Mouse (Mus musculus) midbrain, embryonic 16.5 days (tissue): ENCODE measurements at regions not wholly inside any gene's neighbourhood (a gene's known extent, or its start where the extent isn't known, plus 50 kb on each side); places are given as distances from the start of the nearest gene placed in this dataset.

Experiments
- ATAC-seq: fragments of 200-750 bp; cut with Nextera tagmentation; 2 replicates; pipeline ENCODE4 v1.8.0; 2017; ENCODE audit warnings: moderate TSS enrichment
- H3K27ac ChIP-seq: fragments of 300-500 bp; sonication (generic); 2 replicates; pipeline ENCODE4 v1.5.1; 2014; ENCODE audit warnings: mild to moderate bottlenecking, low read length, mixed read lengths
- H3K27me3 ChIP-seq: fragments of 300-500 bp; sonication (generic); 2 replicates; pipeline ENCODE4 v1.6.1; 2014; ENCODE audit warnings: low read depth, low read length, mixed read lengths; ENCODE audit not compliant: control insufficient read depth, insufficient read depth
- H3K36me3 ChIP-seq: fragments of 300-500 bp; sonication (generic); 2 replicates; pipeline ENCODE4 v1.6.1; 2014; ENCODE audit warnings: mild to moderate bottlenecking, low read length, moderate library complexity, mixed read lengths; ENCODE audit not compliant: control insufficient read depth, insufficient read depth
- H3K4me1 ChIP-seq: fragments of 300-500 bp; sonication (generic); 2 replicates; pipeline ENCODE4 v1.6.1; 2014; ENCODE audit warnings: mild to moderate bottlenecking, low read length, mixed read lengths; ENCODE audit not compliant: control insufficient read depth, insufficient read depth
- H3K4me2 ChIP-seq: fragments of 300-500 bp; sonication (generic); 2 replicates; pipeline ENCODE4 v1.6.1; 2014; ENCODE audit warnings: mild to moderate bottlenecking, low read length, mixed read lengths
- H3K4me3 ChIP-seq: fragments of 300-500 bp; sonication (generic); 2 replicates; pipeline ENCODE4 v1.5.1; 2014; ENCODE audit warnings: low read depth, mild to moderate bottlenecking, low read length, moderate library complexity, mixed read lengths
- H3K9ac ChIP-seq: fragments of 300-500 bp; sonication (generic); 2 replicates; pipeline ENCODE4 v1.6.1; 2014; ENCODE audit warnings: low read depth, low read length, mixed read lengths
- H3K9me3 ChIP-seq: fragments of 300-500 bp; sonication (generic); replicated peaks from 2 replicates; pipeline ENCODE4 v1.6.1; 2014; ENCODE audit warnings: mild to moderate bottlenecking, low read length, mixed read lengths; ENCODE audit not compliant: control insufficient read depth, poor library complexity, severe bottlenecking
- WGBS: fragments of 180-500 bp; shearing (Covaris S2); extraction: QIAGEN DNeasy Blood & Tissue Kit; methylation state at CpG from one replicate; pipeline ENCODE4 v1.1.7; 2014; 5-methylcytosine and 5-hydroxymethylcytosine counted together

- no peak for ATAC-seq
- no peak overlapping the region for H3K4me3 ChIP-seq
- H3K27me3 ChIP-seq: no peaks in the 10 kb centered on the region
- no peaks in the 10 kb centered on the region for H3K36me3 ChIP-seq
- 56% methylated on average over 4 of the region's 4 CpGs for WGBS
- H3K27ac ChIP-seq: no peak overlapping the region
- H3K9ac ChIP-seq: no peak overlapping the region
- no peak overlapping the region for H3K4me2 ChIP-seq
- peaks cover 3% of the 10 kb centered on the region; the same call in 1 of the 2 replicates for H3K4me1 ChIP-seq
- no peaks in the 10 kb centered on the region for H3K9me3 ChIP-seq
Measured at GRCm38 (mm10) chr3:135971611-135972010, 146.5 kb downstream of the Slc39a8 start.

GRCm38 (mm10) chr3:135972413-135972812 is 147.3 kb downstream of the Slc39a8 start:
- 84% methylated on average over 4 of the region's 4 CpGs for WGBS
- no peak overlapping the region for H3K27ac ChIP-seq
- no peak for ATAC-seq
- peaks cover 3% of the 10 kb centered on the region; the same call in 1 of the 2 replicates for H3K4me1 ChIP-seq
- no peaks in the 10 kb centered on the region for H3K9me3 ChIP-seq
- no peak overlapping the region for H3K9ac ChIP-seq
- H3K4me3 ChIP-seq: no peak overlapping the region
- no peaks in the 10 kb centered on the region for H3K36me3 ChIP-seq
- H3K4me2 ChIP-seq: no peak overlapping the region
- H3K27me3 ChIP-seq: no peaks in the 10 kb centered on the region

GRCm38 (mm10) chr3:135973243-135973642 is 148.2 kb downstream of the Slc39a8 start:
- Histone ChIP-seq H3K9ac (no peak overlapping the region), H3K9me3 (no peaks in the 10 kb centered on the region), H3K4me1 (peaks cover 3% of the 10 kb centered on the region; the same call in 1 of the 2 replicates), H3K27me3 (no peaks in the 10 kb centered on the region), H3K4me2 (no peak overlapping the region), H3K36me3 (no peaks in the 10 kb centered on the region), H3K4me3 (no peak overlapping the region), H3K27ac (no peak overlapping the region)
- ATAC-seq: no peak
- 83% methylated on average over 2 of the region's 2 CpGs for WGBS

DNA sequence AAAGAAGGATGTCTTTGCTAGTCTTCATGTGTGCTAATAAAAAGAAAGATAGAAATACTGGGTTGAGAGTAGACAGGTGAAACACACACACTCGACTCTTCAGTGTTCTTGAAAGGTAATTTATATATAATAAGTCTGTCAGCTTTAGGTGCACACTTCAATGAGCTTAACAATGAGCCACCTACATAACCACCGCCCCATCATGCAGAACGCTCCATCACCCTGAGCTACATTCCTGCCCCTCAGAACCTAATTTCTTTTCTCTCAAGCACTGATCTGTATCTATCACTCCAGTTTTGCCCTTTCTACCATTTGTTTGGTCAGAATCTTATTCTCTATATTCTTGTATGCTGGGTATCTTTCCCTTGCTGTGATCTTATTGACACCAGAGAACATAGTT is 148.8 kb downstream of the Slc39a8 start:
- H3K9me3 ChIP-seq: no peaks in the 10 kb centered on the region
- no peak for ATAC-seq
- H3K27ac ChIP-seq: no peak overlapping the region
- 76% methylated on average over 3 of the region's 3 CpGs for WGBS
- H3K4me2 ChIP-seq: no peak overlapping the region
- H3K4me3 ChIP-seq: no peak overlapping the region
- H3K4me1 ChIP-seq: peaks cover 3% of the 10 kb centered on the region; the same call in 1 of the 2 replicates
- H3K9ac ChIP-seq: no peak overlapping the region
- no peaks in the 10 kb centered on the region for H3K36me3 ChIP-seq
- no peaks in the 10 kb centered on the region for H3K27me3 ChIP-seq

- Histone ChIP-seq H3K9ac (no peak overlapping the region), H3K4me2 (no peak overlapping the region), H3K36me3 (no peaks in the 10 kb centered on the region), H3K4me1 (peaks cover 3% of the 10 kb centered on the region; the same call in 1 of the 2 replicates), H3K9me3 (no peaks in the 10 kb centered on the region), H3K4me3 (no peak overlapping the region), H3K27me3 (no peaks in the 10 kb centered on the region), H3K27ac (no peak overlapping the region)
- 96% methylated on average over 5 of the region's 5 CpGs for WGBS
- ATAC-seq: no peak
Measured at GRCm38 (mm10) chr3:135974769-135975168, 149.7 kb downstream of the Slc39a8 start.

DNA sequence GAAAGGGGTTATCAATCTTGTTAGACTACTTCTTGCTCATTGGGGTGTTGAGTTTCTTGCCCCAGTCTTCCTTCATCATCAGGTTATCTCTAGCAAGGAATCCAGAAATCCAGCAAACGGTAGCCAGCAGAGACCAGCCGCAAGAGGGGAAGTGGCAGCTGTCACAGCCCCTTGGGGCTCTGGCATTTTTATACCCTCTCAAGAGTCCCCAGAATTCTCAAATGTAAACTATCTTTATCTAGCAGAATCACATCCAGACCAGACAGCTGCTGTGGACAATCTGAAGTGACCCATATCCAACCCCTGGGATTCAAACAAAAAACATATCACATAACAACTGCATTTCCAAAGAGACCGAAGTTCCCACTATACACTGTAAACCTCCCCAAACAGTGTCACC is 162.1 kb downstream of the Slc39a8 start:
- no peak overlapping the region for H3K4me3 ChIP-seq
- no peaks in the 10 kb centered on the region for H3K9me3 ChIP-seq
- no peaks in the 10 kb centered on the region for H3K27me3 ChIP-seq
- H3K9ac ChIP-seq: no peak overlapping the region
- no peak for ATAC-seq
- no peak overlapping the region for H3K4me2 ChIP-seq
- WGBS: 93% methylated on average over 3 of the region's 3 CpGs
- H3K4me1 ChIP-seq: peaks cover 9% of the 10 kb centered on the region
- no peaks in the 10 kb centered on the region for H3K36me3 ChIP-seq
- no peak overlapping the region for H3K27ac ChIP-seq

DNA sequence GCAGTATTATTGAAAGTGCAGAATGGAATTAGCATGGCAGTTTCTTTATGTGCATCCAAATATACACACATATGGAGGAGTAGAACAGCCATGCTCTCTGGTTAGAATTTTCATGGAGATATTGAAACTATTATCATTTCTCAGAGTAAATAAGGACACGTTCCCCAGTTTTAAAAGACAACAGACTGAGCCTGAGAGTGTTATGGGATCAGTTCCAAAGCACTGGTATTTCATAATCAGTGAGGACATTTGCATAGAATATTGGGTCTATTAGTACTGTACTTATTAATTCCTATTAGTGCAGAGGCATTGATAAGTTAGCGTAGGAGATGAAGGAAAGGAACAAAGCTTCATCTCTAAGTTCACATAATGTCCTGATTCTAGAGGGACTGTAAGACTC is 164.2 kb downstream of the Slc39a8 start:
- H3K27ac ChIP-seq: no peak overlapping the region
- whole genome bisulfite sequencing: 81% methylated on average over 2 of the region's 2 CpGs
- H3K9me3 ChIP-seq: no peaks in the 10 kb centered on the region
- ATAC-seq: no peak
- H3K9ac ChIP-seq: no peak overlapping the region
- H3K4me2 ChIP-seq: no peak overlapping the region
- peaks cover 9% of the 10 kb centered on the region for H3K4me1 ChIP-seq
- H3K4me3 ChIP-seq: no peak overlapping the region
- no peaks in the 10 kb centered on the region for H3K27me3 ChIP-seq
- no peaks in the 10 kb centered on the region for H3K36me3 ChIP-seq

DNA sequence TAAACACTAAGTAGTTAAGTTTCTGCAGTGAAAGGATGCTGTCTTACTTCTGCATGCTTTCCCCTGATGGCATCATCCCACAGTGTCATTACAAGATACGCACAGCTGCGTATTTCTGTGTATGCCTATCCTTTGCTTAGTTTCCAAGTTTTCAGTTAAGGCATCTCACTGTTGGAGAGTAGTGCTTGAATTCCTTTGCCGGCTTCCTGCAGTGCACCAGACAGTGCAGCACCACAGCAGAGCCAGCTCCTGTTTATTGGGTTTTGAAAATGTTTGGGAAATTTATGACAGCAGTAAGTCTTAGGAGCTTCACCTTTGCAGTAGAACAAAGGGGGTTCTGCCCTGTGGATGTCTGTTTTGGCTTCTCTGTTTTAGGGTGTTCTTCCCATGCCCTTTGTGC is 165.3 kb downstream of the Slc39a8 start:
- Histone ChIP-seq H3K4me1 (peaks cover 9% of the 10 kb centered on the region), H3K27me3 (no peaks in the 10 kb centered on the region), H3K9me3 (no peaks in the 10 kb centered on the region), H3K4me3 (no peak overlapping the region), H3K9ac (no peak overlapping the region), H3K36me3 (no peaks in the 10 kb centered on the region), H3K27ac (no peak overlapping the region), H3K4me2 (0 out of 2 replicates have a peak overlapping the region, but pooled peaks have one; percentile 2)
- WGBS: 76% methylated on average over 3 of the region's 3 CpGs
- no peak for ATAC-seq

DNA sequence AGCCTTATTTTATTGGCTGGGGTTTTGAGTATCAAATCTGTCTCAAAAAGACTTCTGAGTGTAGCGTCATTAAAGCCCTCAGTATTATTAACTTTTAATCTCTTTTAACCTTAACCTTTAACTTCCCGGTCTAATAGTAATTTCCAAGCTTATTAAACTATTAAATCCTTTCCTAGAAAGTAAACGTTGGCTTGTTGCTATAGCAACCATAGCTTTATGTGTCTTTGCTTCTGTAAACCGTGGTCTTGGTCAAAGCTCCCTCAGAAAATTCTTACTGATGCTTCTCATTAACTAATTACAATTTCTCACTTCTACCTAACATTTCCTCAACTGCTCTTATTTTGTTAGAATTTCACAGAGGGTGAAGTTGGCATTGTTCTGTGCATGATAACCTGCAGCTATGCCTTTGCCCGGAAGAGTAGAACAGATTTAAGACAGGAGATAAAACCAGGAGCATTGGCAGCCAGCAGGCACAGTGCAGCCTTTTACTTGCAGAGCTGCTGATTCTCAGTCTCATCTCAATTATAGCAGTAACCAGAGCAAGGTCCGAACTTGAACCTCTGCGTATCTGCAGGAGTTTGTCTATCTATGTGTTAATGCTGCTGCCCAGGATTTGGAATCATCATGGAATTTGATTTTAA is 165.9 kb downstream of the Slc39a8 start:
- H3K9me3 ChIP-seq: no peaks in the 10 kb centered on the region
- no peak overlapping the region for H3K9ac ChIP-seq
- H3K4me3 ChIP-seq: no peak overlapping the region
- 0 out of 2 replicates have a peak overlapping the region, but pooled peaks have one; percentile 1 for H3K4me2 ChIP-seq
- H3K36me3 ChIP-seq: no peaks in the 10 kb centered on the region
- H3K4me1 ChIP-seq: peaks cover 9% of the 10 kb centered on the region
- 35% methylated on average over 7 of the region's 7 CpGs for WGBS
- no peaks in the 10 kb centered on the region for H3K27me3 ChIP-seq
- H3K27ac ChIP-seq: no peak overlapping the region
- ATAC-seq: peak; percentile 56; the same call in 1 of the 2 replicates
